Mouse (Mus musculus) liver, embryonic 12.5 days (tissue): Measurements from ENCODE around the gene Pamr1. TPM values are rescaled to one million over a fixed set of nuclear protein-coding genes. Genes with fewer than 3 reads are reported as not detected.

Source experiments
- ATAC-seq: fragments of 200-750 bp; cut with Nextera tagmentation; 2 replicates; pipeline ENCODE4 v1.8.0; 2017; ENCODE audit warnings: moderate number of reproducible peaks, mild to moderate bottlenecking, moderate library complexity
- H3K27ac ChIP-seq: fragments of 300-500 bp; sonication (generic); 2 replicates; pipeline ENCODE4 v1.5.1; 2016; ENCODE audit warnings: mild to moderate bottlenecking
- H3K27me3 ChIP-seq: fragments of 300-500 bp; sonication (generic); replicated peaks from 2 replicates; pipeline ENCODE4 v1.6.1; 2016; ENCODE audit warnings: mild to moderate bottlenecking, moderate library complexity
- H3K36me3 ChIP-seq: fragments of 300-500 bp; sonication (generic); 2 replicates; pipeline ENCODE4 v1.6.1; 2016; ENCODE audit warnings: mild to moderate bottlenecking, moderate library complexity
- H3K4me1 ChIP-seq: fragments of 300-500 bp; sonication (generic); 2 replicates; pipeline ENCODE4 v1.6.1; 2016
- H3K4me2 ChIP-seq: fragments of 300-500 bp; sonication (generic); 2 replicates; pipeline ENCODE4 v1.6.1; 2016; ENCODE audit warnings: mild to moderate bottlenecking, moderate library complexity
- H3K4me3 ChIP-seq: fragments of 300-500 bp; sonication (generic); 2 replicates; pipeline ENCODE4 v1.5.1; 2016; ENCODE audit warnings: mild to moderate bottlenecking, moderate library complexity
- H3K9ac ChIP-seq: fragments of 300-500 bp; sonication (generic); 2 replicates; pipeline ENCODE4 v1.6.1; 2016; ENCODE audit warnings: mild to moderate bottlenecking, moderate library complexity
- H3K9me3 ChIP-seq: fragments of 300-500 bp; sonication (generic); replicated peaks from 2 replicates; pipeline ENCODE4 v1.6.1; 2016; ENCODE audit warnings: mild to moderate bottlenecking, moderate library complexity
- WGBS: fragments of 180-500 bp; shearing (Covaris S2); methylation state at CpG from one replicate; pipeline ENCODE4 v1.1.7; 2016; ENCODE audit not compliant: insufficient replicate concordance; 5-methylcytosine and 5-hydroxymethylcytosine counted together
- polyA plus RNA-seq: library from polyadenylated mRNA; unstranded; fragments of >200 nt; fragmentation: Nextera tagmentation; extraction: Ambion mirVana; gene quantifications from 2 replicates; pipeline ENCODE4 v1.2.1, GENCODE M21; 2016

Gene Pamr1
- polyA plus RNA-seq, 1 experiment from 2014 or later = 4.2 TPM

DNA sequence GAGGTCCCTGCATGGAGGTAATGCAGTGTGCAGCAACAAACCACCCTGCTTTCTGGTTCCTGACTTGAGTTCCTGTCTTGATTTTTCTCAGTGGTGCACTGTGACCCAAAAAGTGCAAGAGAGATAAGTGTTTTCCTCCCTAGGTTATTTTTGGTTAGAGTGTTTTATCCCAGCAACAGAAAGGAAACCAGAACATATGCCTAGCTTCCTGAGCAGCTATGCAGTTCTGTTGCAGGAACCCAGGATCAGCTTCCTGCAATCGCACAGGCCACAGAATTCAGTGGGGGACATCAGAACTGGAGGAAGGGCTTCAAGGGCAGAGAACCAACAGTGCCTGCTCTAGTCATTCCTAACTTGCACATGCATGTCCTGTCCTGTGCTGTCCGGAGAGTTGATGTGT, 66.8 kb downstream of the Pamr1 start:
- ATAC-seq = no peak
- Histone ChIP-seq H3K36me3 (no peaks in the 10 kb centered on the region), H3K27me3 (no peaks in the 10 kb centered on the region), H3K4me1 (no peaks in the 10 kb centered on the region), H3K4me2 (no peak overlapping the region), H3K9me3 (no peaks in the 10 kb centered on the region), H3K27ac (no peak overlapping the region), H3K4me3 (no peak overlapping the region), H3K9ac (no peak overlapping the region)
- 18% methylated on average over 2 of the region's 2 CpGs for WGBS

DNA sequence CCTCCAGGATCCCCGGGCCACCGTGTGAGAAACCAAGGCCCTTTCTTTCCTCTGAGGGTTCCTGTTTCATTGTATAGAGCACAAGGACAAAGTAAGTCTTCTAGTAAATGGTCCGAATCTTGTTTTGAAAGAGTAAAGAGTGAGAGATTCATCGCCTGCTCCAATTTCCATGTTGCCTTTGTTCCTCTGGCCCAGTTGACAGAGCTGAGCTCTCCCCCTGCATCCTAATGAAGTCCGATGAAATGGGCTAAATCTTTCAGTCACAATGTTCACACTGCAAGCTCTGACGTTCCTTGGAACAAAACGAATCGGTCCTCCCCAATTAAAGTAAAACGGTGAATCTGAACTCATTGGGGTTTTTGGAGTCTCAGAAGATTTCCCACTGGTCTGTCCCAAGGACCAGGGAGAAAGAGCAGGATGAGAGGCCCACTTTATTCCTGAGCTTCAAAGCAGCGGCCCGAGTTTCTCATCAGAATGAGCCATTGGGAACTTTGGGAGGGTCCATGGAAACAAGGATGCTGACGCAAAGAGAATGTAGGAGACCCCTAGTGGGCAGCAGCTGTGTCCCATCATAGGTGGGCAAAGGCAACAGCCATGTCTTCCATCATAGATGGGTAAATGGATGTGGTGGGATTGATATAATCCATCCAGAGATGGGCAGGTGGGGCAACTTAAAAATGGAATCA, 71.1 kb downstream of the Pamr1 start:
- Histone ChIP-seq H3K27ac (no peak overlapping the region), H3K9ac (no peak overlapping the region), H3K9me3 (no peaks in the 10 kb centered on the region), H3K4me2 (no peak overlapping the region), H3K4me3 (no peak overlapping the region), H3K36me3 (no peaks in the 10 kb centered on the region), H3K27me3 (no peaks in the 10 kb centered on the region), H3K4me1 (no peaks in the 10 kb centered on the region)
- WGBS = 76% methylated on average over 12 of the region's 12 CpGs
- ATAC-seq = no peak

DNA sequence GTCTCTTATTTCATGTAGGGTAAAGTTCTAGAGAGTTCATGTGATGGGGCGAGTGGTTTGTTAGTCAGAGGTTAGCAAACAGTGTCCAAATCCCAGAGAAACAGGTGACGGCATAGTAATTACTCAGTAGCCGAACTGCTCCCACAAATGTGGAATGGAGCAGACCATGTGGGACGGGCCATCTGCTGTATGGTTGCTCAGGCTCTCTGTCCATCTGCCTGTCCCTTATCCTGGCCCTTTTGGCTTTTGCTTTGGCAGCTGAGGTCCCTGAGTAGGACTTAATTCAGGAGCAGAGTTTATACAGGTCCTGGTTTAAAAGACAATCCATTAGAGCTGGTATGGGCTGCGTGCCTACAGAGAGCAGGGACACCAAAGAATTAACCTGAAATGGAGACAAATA, 72.4 kb downstream of the Pamr1 start:
- ATAC-seq = no peak
- no peaks in the 10 kb centered on the region for H3K27me3 ChIP-seq
- H3K9me3 ChIP-seq = no peaks in the 10 kb centered on the region
- no peak overlapping the region for H3K4me2 ChIP-seq
- H3K4me1 ChIP-seq = no peaks in the 10 kb centered on the region
- no peak overlapping the region for H3K4me3 ChIP-seq
- H3K27ac ChIP-seq = no peak overlapping the region
- H3K36me3 ChIP-seq = no peaks in the 10 kb centered on the region
- WGBS = 72% methylated on average over 5 of the region's 5 CpGs
- no peak overlapping the region for H3K9ac ChIP-seq

DNA sequence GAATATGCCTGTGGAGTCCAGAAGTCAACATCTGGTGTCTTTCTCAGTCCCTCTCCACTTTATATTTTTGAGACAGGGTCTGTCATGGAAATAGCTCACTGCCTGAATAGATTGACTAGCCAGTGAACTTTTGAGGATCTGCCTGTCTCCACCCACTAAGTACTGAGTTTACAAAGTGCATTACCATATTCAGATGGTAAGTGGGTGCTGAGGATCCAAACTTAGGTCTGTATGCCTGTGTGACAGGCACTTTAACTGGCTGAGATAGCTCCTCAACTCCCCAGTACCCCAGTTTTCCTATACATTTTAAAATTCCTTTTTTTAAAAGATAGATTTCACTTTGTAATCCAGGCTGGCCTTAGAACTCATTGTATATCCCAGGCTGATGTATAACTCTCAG, 73.1 kb downstream of the Pamr1 start:
- no peaks in the 10 kb centered on the region for H3K4me1 ChIP-seq
- no peaks in the 10 kb centered on the region for H3K27me3 ChIP-seq
- H3K4me3 ChIP-seq = no peak overlapping the region
- H3K27ac ChIP-seq = no peak overlapping the region
- no peak for ATAC-seq
- H3K9me3 ChIP-seq = no peaks in the 10 kb centered on the region
- no peaks in the 10 kb centered on the region for H3K36me3 ChIP-seq
- no peak overlapping the region for H3K4me2 ChIP-seq
- H3K9ac ChIP-seq = no peak overlapping the region

DNA sequence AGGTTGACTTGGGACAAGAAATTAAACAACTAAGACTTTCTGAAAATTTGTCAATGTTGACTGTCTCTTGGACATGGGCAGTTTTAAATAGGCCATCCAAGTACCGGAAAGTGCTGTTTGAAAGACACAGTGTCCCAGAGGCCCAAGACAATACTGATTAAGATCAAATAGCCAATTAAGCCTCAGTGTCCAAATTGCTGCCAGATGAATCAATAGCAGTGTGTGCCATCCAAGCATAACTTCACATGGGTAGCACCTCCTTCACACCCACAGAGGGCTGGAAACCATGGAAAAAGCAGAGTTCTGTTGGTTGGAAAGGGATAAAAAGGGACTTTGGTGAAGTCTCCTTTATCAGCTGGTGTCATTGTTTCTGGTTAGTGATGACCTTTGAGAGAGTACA, 74.7 kb downstream of the Pamr1 start:
- no peak overlapping the region for H3K4me2 ChIP-seq
- no peaks in the 10 kb centered on the region for H3K36me3 ChIP-seq
- H3K27ac ChIP-seq = no peak overlapping the region
- ATAC-seq = no peak
- no peak overlapping the region for H3K4me3 ChIP-seq
- no peaks in the 10 kb centered on the region; the same call in 1 of the 2 replicates for H3K27me3 ChIP-seq
- no peak overlapping the region for H3K9ac ChIP-seq
- no peaks in the 10 kb centered on the region for H3K4me1 ChIP-seq
- no peaks in the 10 kb centered on the region for H3K9me3 ChIP-seq
- WGBS = 88% methylated on average over 1 of the region's 1 CpGs

DNA sequence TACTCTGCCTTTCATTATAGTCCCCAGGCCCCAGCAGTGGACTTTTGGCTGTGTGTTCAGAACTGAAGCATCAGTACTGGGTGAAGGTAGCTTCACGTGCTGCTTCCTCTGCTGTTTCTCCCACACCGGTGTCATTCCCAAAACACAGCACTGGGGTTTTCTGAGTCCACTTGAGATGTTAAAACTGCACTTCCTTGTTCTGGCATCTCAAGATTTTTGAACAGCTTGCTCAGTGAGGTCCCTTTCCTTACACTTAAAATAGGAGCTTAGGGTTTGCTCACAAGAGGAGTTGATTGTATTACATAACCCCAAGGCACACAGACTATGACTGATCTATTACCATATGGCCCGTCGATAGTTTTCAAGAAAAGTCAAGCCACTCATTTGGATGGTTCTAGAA, 82.5 kb downstream of the Pamr1 start:
- H3K4me1 ChIP-seq = no peaks in the 10 kb centered on the region
- H3K36me3 ChIP-seq = no peaks in the 10 kb centered on the region
- H3K4me2 ChIP-seq = no peak overlapping the region
- no peak overlapping the region for H3K4me3 ChIP-seq
- H3K27ac ChIP-seq = no peak overlapping the region
- 73% methylated on average over 4 of the region's 4 CpGs for WGBS
- no peaks in the 10 kb centered on the region; the same call in 1 of the 2 replicates for H3K27me3 ChIP-seq
- no peaks in the 10 kb centered on the region for H3K9me3 ChIP-seq
- H3K9ac ChIP-seq = no peak overlapping the region
- ATAC-seq = no peak

DNA sequence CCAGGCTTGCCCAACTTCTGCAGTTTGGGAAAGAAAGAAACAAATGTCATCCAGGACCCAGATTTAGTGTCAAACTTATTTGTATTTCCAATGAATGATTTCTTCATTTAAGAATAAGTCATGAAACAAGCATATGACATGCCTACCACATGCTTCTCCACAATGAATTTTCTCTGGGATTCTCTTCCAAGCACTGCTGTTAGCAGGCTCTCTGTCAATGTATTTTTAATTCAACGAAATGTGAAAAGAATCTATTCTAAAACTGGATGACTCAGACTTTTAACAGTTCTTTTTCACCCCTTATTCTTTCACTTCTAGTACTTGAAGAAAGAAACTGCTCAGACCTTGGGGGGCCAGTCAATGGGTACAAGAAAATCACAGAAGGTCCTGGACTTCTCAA, 84.2 kb downstream of the Pamr1 start:
- ATAC-seq = no peak
- H3K9me3 ChIP-seq = no peaks in the 10 kb centered on the region
- H3K9ac ChIP-seq = no peak overlapping the region
- no peak overlapping the region for H3K27ac ChIP-seq
- H3K36me3 ChIP-seq = no peaks in the 10 kb centered on the region
- no peak overlapping the region for H3K4me3 ChIP-seq
- WGBS = 69% methylated on average over 1 of the region's 1 CpGs
- no peaks in the 10 kb centered on the region; the same call in 1 of the 2 replicates for H3K27me3 ChIP-seq
- no peak overlapping the region for H3K4me2 ChIP-seq
- no peaks in the 10 kb centered on the region for H3K4me1 ChIP-seq

DNA sequence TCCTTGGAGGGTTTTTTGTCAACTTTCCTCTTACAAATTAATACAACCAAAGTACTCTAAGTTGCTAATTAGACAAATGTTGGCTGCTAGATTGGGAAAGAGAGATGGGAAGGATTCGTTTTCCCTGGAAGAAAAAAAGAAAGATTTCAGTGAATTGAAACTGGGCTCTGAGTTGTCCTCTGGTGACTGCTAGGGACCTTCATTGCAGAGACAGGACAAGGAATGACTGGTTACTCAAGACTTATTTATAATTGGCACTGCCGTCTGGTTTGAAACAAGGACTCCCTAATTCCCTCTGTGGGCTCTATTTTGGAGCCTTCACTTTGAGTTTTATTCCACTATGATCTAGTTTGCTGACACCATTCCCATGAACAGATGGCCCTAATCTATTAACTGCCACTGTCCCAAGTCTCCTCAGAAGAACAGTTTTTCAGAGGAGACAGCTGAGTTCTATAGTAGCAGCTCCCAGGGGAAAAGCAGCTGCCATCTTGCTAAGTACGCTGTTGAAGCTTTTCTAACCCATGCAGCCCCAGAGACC, 85.8 kb downstream of the Pamr1 start:
- 59% methylated on average over 3 of the region's 3 CpGs for WGBS
- no peak overlapping the region for H3K9ac ChIP-seq
- ATAC-seq = no peak

DNA sequence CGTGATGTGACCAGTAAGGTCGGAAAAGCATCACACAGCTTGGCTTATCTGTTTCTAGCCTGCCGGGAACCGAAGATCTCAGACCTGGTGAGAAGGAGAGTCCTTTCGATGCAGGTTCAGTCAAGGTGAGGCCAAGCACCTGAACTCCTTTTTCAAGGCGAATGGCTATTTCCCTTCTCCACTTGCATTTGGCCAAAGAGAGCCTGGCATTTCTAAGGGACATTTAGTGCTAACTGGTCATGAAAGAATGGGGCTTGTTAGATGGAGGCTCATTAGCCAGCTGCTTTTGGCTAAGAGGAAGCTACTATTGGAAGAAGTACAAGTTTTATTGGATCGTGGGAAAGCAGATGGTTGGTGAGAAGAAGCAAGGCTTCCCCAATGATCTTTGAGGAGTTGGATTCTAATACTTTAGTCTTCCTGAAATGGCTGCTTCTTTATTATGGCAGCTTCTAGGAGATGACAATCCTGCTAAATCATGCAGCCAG, 86.3 kb downstream of the Pamr1 start:
- Histone ChIP-seq H3K4me1 (no peaks in the 10 kb centered on the region), H3K9ac (no peak overlapping the region), H3K4me3 (no peak overlapping the region), H3K36me3 (no peaks in the 10 kb centered on the region), H3K9me3 (no peaks in the 10 kb centered on the region), H3K27ac (no peak overlapping the region), H3K27me3 (no peaks in the 10 kb centered on the region), H3K4me2 (no peak overlapping the region)
- no peak for ATAC-seq
- 76% methylated on average over 7 of the region's 7 CpGs for WGBS

More for the DNA sequence above, 85.8 kb downstream of the Pamr1 start:
- no peaks in the 10 kb centered on the region for H3K36me3 ChIP-seq
- H3K4me2 ChIP-seq = no peak overlapping the region
- no peaks in the 10 kb centered on the region for H3K9me3 ChIP-seq
- no peak overlapping the region for H3K27ac ChIP-seq
- no peaks in the 10 kb centered on the region for H3K27me3 ChIP-seq
- H3K4me3 ChIP-seq = no peak overlapping the region
- no peaks in the 10 kb centered on the region for H3K4me1 ChIP-seq

DNA sequence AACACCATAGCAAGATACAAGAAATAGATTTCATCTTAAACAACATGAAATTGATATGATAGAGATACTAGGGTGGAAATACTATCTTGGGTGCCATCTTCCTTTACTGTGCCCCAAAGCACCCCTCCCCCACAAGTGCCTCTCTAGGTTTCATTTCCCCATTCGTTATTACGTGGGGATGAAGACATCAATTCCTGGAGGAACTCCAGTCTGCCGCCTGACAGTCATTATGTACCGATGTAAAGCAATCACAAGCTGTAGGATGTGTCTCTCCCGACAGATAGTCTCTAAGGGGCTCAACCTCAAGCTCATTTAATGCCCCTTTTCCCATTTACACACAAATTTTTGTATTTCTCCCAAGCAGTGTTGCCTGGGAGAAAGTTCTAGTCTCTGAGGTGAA, 88.3 kb downstream of the Pamr1 start:
- Histone ChIP-seq H3K9ac (no peak overlapping the region), H3K9me3 (no peaks in the 10 kb centered on the region), H3K27me3 (no peaks in the 10 kb centered on the region), H3K4me1 (no peaks in the 10 kb centered on the region), H3K27ac (no peak overlapping the region), H3K36me3 (no peaks in the 10 kb centered on the region), H3K4me2 (no peak overlapping the region), H3K4me3 (no peak overlapping the region)
- no peak for ATAC-seq
- WGBS = 30% methylated on average over 5 of the region's 5 CpGs

DNA sequence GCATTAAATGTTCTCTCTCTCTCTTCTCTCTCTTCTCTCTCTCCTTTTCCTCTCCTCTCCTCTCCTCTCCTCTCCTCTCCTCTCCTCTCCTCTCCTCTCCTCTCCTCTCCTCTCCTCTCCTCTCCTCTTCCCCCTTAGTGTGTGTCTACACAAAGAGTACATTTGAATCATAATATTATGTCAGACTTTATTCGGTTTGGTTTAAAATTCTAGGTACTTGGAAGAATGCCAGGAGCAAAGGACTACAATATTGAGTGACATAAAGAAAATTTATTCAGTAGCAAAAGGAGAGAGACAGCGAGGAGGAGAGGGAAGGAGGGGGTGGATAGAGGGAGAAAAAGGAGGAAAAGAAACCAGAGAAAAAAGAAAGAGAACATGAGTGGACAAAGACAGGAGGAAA, 88.9 kb downstream of the Pamr1 start:
- no peak overlapping the region for H3K4me2 ChIP-seq
- H3K27ac ChIP-seq = no peak overlapping the region
- no peak overlapping the region for H3K4me3 ChIP-seq
- no peaks in the 10 kb centered on the region for H3K27me3 ChIP-seq
- no peaks in the 10 kb centered on the region for H3K9me3 ChIP-seq
- 57% methylated on average over 2 of the region's 2 CpGs for WGBS
- H3K36me3 ChIP-seq = no peaks in the 10 kb centered on the region
- ATAC-seq = no peak
- H3K4me1 ChIP-seq = no peaks in the 10 kb centered on the region
- H3K9ac ChIP-seq = no peak overlapping the region

DNA sequence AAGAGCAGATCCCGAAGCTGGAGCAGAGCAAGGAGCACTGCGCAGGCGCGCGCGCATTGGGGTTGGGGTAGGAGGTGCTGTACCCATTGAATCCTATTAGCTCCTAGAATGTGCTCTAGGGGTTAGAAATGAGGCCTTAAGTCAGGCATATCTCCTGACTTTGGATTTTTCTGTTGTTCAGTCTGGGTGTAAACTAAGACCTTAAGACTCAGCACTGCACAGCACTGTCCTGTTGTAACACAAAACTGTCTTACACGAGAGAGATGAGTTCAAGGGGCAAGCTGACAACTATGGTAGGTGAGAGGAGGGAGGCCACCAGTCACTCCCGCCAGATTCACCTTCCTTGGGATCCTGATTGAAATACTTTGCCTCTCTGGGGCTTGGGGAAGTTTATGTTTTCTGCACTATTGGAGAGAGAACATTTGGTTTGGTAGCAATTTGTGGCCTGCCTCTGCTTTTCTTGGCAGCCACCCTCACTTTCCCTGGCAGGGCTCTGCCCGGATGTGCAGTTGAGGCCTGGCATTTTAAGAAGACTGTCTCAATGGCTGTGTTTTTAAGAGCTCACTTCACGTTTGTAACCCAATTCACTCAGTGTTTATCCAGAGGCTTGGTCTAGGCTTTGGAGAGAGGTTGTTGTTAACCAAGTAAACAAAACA, 99.2 kb downstream of the Pamr1 start:
- ATAC-seq = no peak
- Histone ChIP-seq H3K27ac (no peak overlapping the region), H3K4me3 (no peak overlapping the region), H3K36me3 (no peaks in the 10 kb centered on the region), H3K4me2 (no peak overlapping the region), H3K27me3 (no peaks in the 10 kb centered on the region), H3K4me1 (no peaks in the 10 kb centered on the region), H3K9ac (no peak overlapping the region), H3K9me3 (no peaks in the 10 kb centered on the region)
- 75% methylated on average over 10 of the region's 10 CpGs for WGBS
